Mouse (Mus musculus) liver, adult 2 months (tissue): ENCODE measurements around the gene Coro2a.
"Not testable (repeated sequence)": the region's sequence is repeated elsewhere in the genome, so short reads cannot be mapped to it uniquely, and the experiment has no call there.

Experiments
- CTCF ChIP-seq: fragments of 200-500 bp; IDR thresholded peaks from 2 replicates; pipeline ENCODE4 v1.5.1; 2011; ENCODE audit warnings: low read depth, low read length, control low read depth
- POLR2A ChIP-seq: fragments of 200-500 bp; IDR thresholded peaks from 2 replicates; pipeline ENCODE4 v1.6.1; 2011; ENCODE audit warnings: low read length, control low read depth; ENCODE audit not compliant: insufficient read depth; ENCODE audit errors: extremely low read depth

- TF ChIP-seq CTCF, POLR2A: not testable (repeated sequence)
These were observed 21.2 kb downstream of the Coro2a start for GRCm38 (mm10) chr4:46580799-46581243.
